Mouse (Mus musculus) regulatory T cell (primary cell): ENCODE results near the gene Cux1.

Experiments used
- in situ Hi-C: fragments of 300-600 bp; cut with MboI, MseI; formaldehyde crosslinking; loops from one replicate; pipeline ENCODE4 v1.15.1; 2025; ENCODE audit warnings: high pct_unique_total_duplicates

The Cux1 gene

GRCm38 (mm10) chr5:136536753-136537152 lies 30.5 kb downstream of the Cux1 start:
- in situ Hi-C loops, result no loop called here

GRCm38 (mm10) chr5:136535976-136536725 lies 31.1 kb downstream of the Cux1 start:
- in situ Hi-C loops, result no loop called here

- in situ Hi-C loops, result no loop called here
These were observed 32.1 kb downstream of the Cux1 start for GRCm38 (mm10) chr5:136535204-136535603.

GRCm38 (mm10) chr5:136533371-136534276 lies 33.7 kb downstream of the Cux1 start:
- in situ Hi-C loops, result no loop called here

- in situ Hi-C loops, result no loop called here
These were observed 35.5 kb downstream of the Cux1 start for GRCm38 (mm10) chr5:136531674-136532365.

GRCm38 (mm10) chr5:136530931-136531330 lies 36.4 kb downstream of the Cux1 start:
- in situ Hi-C loops, result no loop called here

GRCm38 (mm10) chr5:136529165-136529564 lies 38.1 kb downstream of the Cux1 start:
- in situ Hi-C loops, result no loop called here

GRCm38 (mm10) chr5:136527871-136528270 lies 39.4 kb downstream of the Cux1 start:
- in situ Hi-C loops, result no loop called here

- in situ Hi-C loops, result no loop called here
These were observed 40.8 kb downstream of the Cux1 start for GRCm38 (mm10) chr5:136526545-136526909.

GRCm38 (mm10) chr5:136525896-136526544 lies 41.3 kb downstream of the Cux1 start:
- in situ Hi-C loops, result no loop called here

GRCm38 (mm10) chr5:136522843-136523463 lies 44.3 kb downstream of the Cux1 start:
- in situ Hi-C loops, result no loop called here

GRCm38 (mm10) chr5:136521656-136522055 lies 45.6 kb downstream of the Cux1 start:
- in situ Hi-C loops, result no loop called here

- in situ Hi-C loops, result no loop called here
These were observed 48.4 kb downstream of the Cux1 start for GRCm38 (mm10) chr5:136518648-136519437.

- in situ Hi-C loops, result no loop called here
These were observed 49.8 kb downstream of the Cux1 start for GRCm38 (mm10) chr5:136517510-136517909.

GRCm38 (mm10) chr5:136516593-136516992 lies 50.7 kb downstream of the Cux1 start:
- in situ Hi-C loops, result no loop called here

- in situ Hi-C loops, result no loop called here
These were observed 53.1 kb downstream of the Cux1 start for GRCm38 (mm10) chr5:136514049-136514677.

GRCm38 (mm10) chr5:136512103-136512674 lies 55.1 kb downstream of the Cux1 start:
- in situ Hi-C loops, result no loop called here

- in situ Hi-C loops, result no loop called here
These were observed 55.9 kb downstream of the Cux1 start for GRCm38 (mm10) chr5:136511378-136511777.

GRCm38 (mm10) chr5:136510609-136511008 lies 56.7 kb downstream of the Cux1 start:
- in situ Hi-C loops, result no loop called here
